Mouse (Mus musculus) midbrain, embryonic 14.5 days (tissue): Measurements from ENCODE around the gene Capn11. TPM values are rescaled to one million over a fixed set of nuclear protein-coding genes. Genes with fewer than 3 reads are reported as not detected.
A peak's percentile ranks its signal among the peaks of the same experiment; 100 is the strongest.

ENCODE experiments used
- ATAC-seq: fragments of 200-750 bp; cut with Nextera tagmentation; 2 replicates; pipeline ENCODE4 v1.8.0; 2017; ENCODE audit warnings: moderate number of reproducible peaks, moderate library complexity; ENCODE audit not compliant: low FRiP score, low TSS enrichment
- DNase-seq: peaks from one replicate; pipeline ENCODE4 v3.0.0-alpha.2; 2015
- H3K27ac ChIP-seq: fragments of 300-500 bp; sonication (generic); replicated peaks from 2 replicates; pipeline ENCODE4 v1.5.1; 2014; ENCODE audit warnings: mild to moderate bottlenecking, low read depth, low read length, moderate library complexity
- H3K27me3 ChIP-seq: fragments of 300-500 bp; sonication (generic); 2 replicates; pipeline ENCODE4 v1.6.1; 2014; ENCODE audit warnings: low read length, control low read depth, mixed read lengths; ENCODE audit not compliant: control insufficient read depth, insufficient read depth
- H3K36me3 ChIP-seq: fragments of 300-500 bp; sonication (generic); 2 replicates; pipeline ENCODE4 v1.6.1; 2014; ENCODE audit warnings: low read length, control low read depth; ENCODE audit not compliant: control insufficient read depth, insufficient read depth
- H3K4me1 ChIP-seq: fragments of 300-500 bp; sonication (generic); 2 replicates; pipeline ENCODE4 v1.6.1; 2014; ENCODE audit warnings: mild to moderate bottlenecking, antibody characterized with exemption, low read length, control low read depth; ENCODE audit not compliant: control insufficient read depth, insufficient read depth
- H3K4me2 ChIP-seq: fragments of 300-500 bp; sonication (generic); 2 replicates; pipeline ENCODE4 v1.6.1; 2014; ENCODE audit warnings: mild to moderate bottlenecking, low read length, moderate library complexity
- H3K4me3 ChIP-seq: fragments of 300-500 bp; sonication (generic); replicated peaks from 2 replicates; pipeline ENCODE4 v1.5.1; 2014; ENCODE audit warnings: low read depth, low read length
- H3K9ac ChIP-seq: fragments of 300-500 bp; sonication (generic); replicated peaks from 2 replicates; pipeline ENCODE4 v1.6.1; 2014; ENCODE audit warnings: mild to moderate bottlenecking, low read length, moderate library complexity
- H3K9me3 ChIP-seq: fragments of 300-500 bp; sonication (generic); 2 replicates; pipeline ENCODE4 v1.6.1; 2016; ENCODE audit warnings: low read length, control low read depth, mixed read lengths; ENCODE audit not compliant: control insufficient read depth
- WGBS: fragments of 180-500 bp; shearing (Covaris S2); extraction: QIAGEN DNeasy Blood & Tissue Kit; methylation state at CpG from one replicate; pipeline ENCODE4 v1.1.7; 2014; 5-methylcytosine and 5-hydroxymethylcytosine counted together
- polyA plus RNA-seq: library from polyadenylated mRNA; unstranded; fragments of >200 nt; fragmentation: Nextera tagmentation; extraction: Ambion mirVana; gene quantifications from 2 replicates; pipeline ENCODE4 v1.2.1, GENCODE M21; 2014

Gene Capn11
- polyA plus RNA-seq, 1 experiment from 2014 or later = 2.4 TPM

- Histone ChIP-seq H3K9ac (no peak overlapping the region), H3K4me3 (no peak overlapping the region), H3K4me2 (no peak overlapping the region), H3K4me1 (no peaks in the 10 kb centered on the region), H3K27ac (no peak overlapping the region), H3K27me3 (no peaks in the 10 kb centered on the region), H3K9me3 (no peaks in the 10 kb centered on the region), H3K36me3 (peaks cover 95% of the 10 kb centered on the region)
- ATAC-seq (no peak), DNase-seq (no peak)
- 86% methylated on average over 2 of the region's 2 CpGs for WGBS
Observed at GRCm38 (mm10) chr17:45672598-45672997, 13.5 kb upstream of the Capn11 start.

GRCm38 (mm10) chr17:45671821-45672220 lies 12.7 kb upstream of the Capn11 start:
- Histone ChIP-seq H3K9me3 (no peaks in the 10 kb centered on the region), H3K4me2 (no peak overlapping the region), H3K4me1 (no peaks in the 10 kb centered on the region), H3K27ac (no peak overlapping the region), H3K27me3 (no peaks in the 10 kb centered on the region), H3K9ac (no peak overlapping the region), H3K4me3 (no peak overlapping the region), H3K36me3 (peaks cover 96% of the 10 kb centered on the region)
- ATAC-seq (no peak), DNase-seq (no peak)
- 97% methylated on average over 1 of the region's 1 CpGs for WGBS

- Histone ChIP-seq H3K4me3 (no peak overlapping the region), H3K9ac (no peak overlapping the region), H3K4me1 (no peaks in the 10 kb centered on the region), H3K27ac (no peak overlapping the region), H3K9me3 (no peaks in the 10 kb centered on the region), H3K27me3 (no peaks in the 10 kb centered on the region), H3K36me3 (peaks cover 98% of the 10 kb centered on the region), H3K4me2 (no peak overlapping the region)
- DNase-seq (no peak), ATAC-seq (no peak)
- 95% methylated on average over 10 of the region's 10 CpGs for WGBS
Observed at GRCm38 (mm10) chr17:45667986-45668385, 8.9 kb upstream of the Capn11 start.

- H3K4me1 ChIP-seq = no peaks in the 10 kb centered on the region
- no peaks in the 10 kb centered on the region for H3K27me3 ChIP-seq
- ATAC-seq = no peak
Observed at GRCm38 (mm10) chr17:45667481-45667880, 8.4 kb upstream of the Capn11 start.

GRCm38 (mm10) chr17:45666091-45666490 lies 7.0 kb upstream of the Capn11 start:
- H3K9ac ChIP-seq = no peak overlapping the region
- DNase-seq (no peak), ATAC-seq (no peak)
- H3K4me2 ChIP-seq = no peak overlapping the region
- WGBS = 84% methylated on average over 11 of the region's 11 CpGs
- H3K27ac ChIP-seq = no peak overlapping the region
- no peaks in the 10 kb centered on the region for H3K27me3 ChIP-seq
- no peaks in the 10 kb centered on the region for H3K9me3 ChIP-seq
- H3K36me3 ChIP-seq = peaks cover 97% of the 10 kb centered on the region
- no peaks in the 10 kb centered on the region for H3K4me1 ChIP-seq
- H3K4me3 ChIP-seq = no peak overlapping the region

More at GRCm38 (mm10) chr17:45667481-45667880, 8.4 kb upstream of the Capn11 start:
- Histone ChIP-seq H3K4me2 (no peak overlapping the region), H3K9ac (no peak overlapping the region), H3K36me3 (peaks cover 97% of the 10 kb centered on the region), H3K4me3 (no peak overlapping the region), H3K9me3 (no peaks in the 10 kb centered on the region), H3K27ac (no peak overlapping the region)
- 92% methylated on average over 10 of the region's 10 CpGs for WGBS
- no peak for DNase-seq

GRCm38 (mm10) chr17:45664608-45665007 lies 5.5 kb upstream of the Capn11 start:
- H3K27me3 ChIP-seq = no peaks in the 10 kb centered on the region
- ATAC-seq = no peak
- no peak overlapping the region for H3K4me3 ChIP-seq
- H3K9ac ChIP-seq = no peak overlapping the region
- H3K27ac ChIP-seq = no peak overlapping the region
- no peaks in the 10 kb centered on the region for H3K4me1 ChIP-seq
- DNase-seq = no peak
- no peak overlapping the region for H3K4me2 ChIP-seq
- H3K36me3 ChIP-seq = peaks cover 94% of the 10 kb centered on the region
- 92% methylated on average over 13 of the region's 13 CpGs for WGBS
- no peaks in the 10 kb centered on the region for H3K9me3 ChIP-seq

GRCm38 (mm10) chr17:45663106-45663919 lies 4.2 kb upstream of the Capn11 start:
- no peak overlapping the region for H3K9ac ChIP-seq
- ATAC-seq = peak; percentile 61
- peaks cover 81% of the 10 kb centered on the region for H3K36me3 ChIP-seq
- H3K9me3 ChIP-seq = no peaks in the 10 kb centered on the region
- no peak overlapping the region for H3K4me3 ChIP-seq
- WGBS = 27% methylated on average over 27 of the region's 27 CpGs
- H3K27me3 ChIP-seq = no peaks in the 10 kb centered on the region
- no peaks in the 10 kb centered on the region for H3K4me1 ChIP-seq
- H3K4me2 ChIP-seq = peak overlapping the region; percentile 31
- H3K27ac ChIP-seq = 0 out of 2 replicates have a peak overlapping the region, but pooled peaks have one; percentile 37
- DNase-seq = peak; percentile 87

GRCm38 (mm10) chr17:45655820-45656219 lies 3.3 kb downstream of the Capn11 start:
- H3K4me2 ChIP-seq = no peak overlapping the region
- no peaks in the 10 kb centered on the region for H3K27me3 ChIP-seq
- H3K4me1 ChIP-seq = no peaks in the 10 kb centered on the region
- H3K9ac ChIP-seq = no peak overlapping the region
- WGBS = 23% methylated on average over 6 of the region's 6 CpGs
- H3K9me3 ChIP-seq = no peaks in the 10 kb centered on the region
- peaks cover 8% of the 10 kb centered on the region for H3K36me3 ChIP-seq
- DNase-seq (peak; percentile 31), ATAC-seq (no peak)
- no peak overlapping the region for H3K4me3 ChIP-seq
- H3K27ac ChIP-seq = no peak overlapping the region

GRCm38 (mm10) chr17:45653233-45653632 lies 5.9 kb downstream of the Capn11 start:
- Histone ChIP-seq H3K4me1 (no peaks in the 10 kb centered on the region), H3K27ac (no peak overlapping the region), H3K9ac (no peak overlapping the region), H3K9me3 (no peaks in the 10 kb centered on the region), H3K27me3 (no peaks in the 10 kb centered on the region), H3K36me3 (no peaks in the 10 kb centered on the region), H3K4me2 (no peak overlapping the region), H3K4me3 (no peak overlapping the region)
- 71% methylated on average over 7 of the region's 7 CpGs for WGBS
- no peak for ATAC-seq
- DNase-seq = no peak
